Mouse (Mus musculus): ENCODE measurements around the gene Ppp1r3c.
"Not testable (repeated sequence)": the region's sequence is repeated elsewhere in the genome, so short reads cannot be mapped to it uniquely, and the experiment has no call there.

DNA sequence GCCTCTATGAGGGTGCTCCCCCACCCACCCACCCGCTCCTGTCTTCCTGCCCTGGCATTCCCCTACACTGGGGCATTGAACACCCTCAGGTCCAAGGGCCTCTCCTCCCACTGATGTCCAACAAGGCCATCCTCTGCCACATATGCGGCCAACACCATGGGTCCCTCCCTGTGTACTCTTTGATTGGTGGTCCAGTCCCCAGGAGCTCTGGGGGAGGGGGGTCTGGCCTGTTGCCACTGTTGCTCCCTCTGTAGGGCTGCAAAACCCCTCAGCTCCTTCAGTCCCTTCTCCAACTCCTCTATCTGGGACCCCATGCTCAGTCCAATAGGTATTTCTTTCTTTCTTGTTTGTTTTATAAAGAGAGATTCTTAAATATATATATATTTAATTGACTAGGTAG is 6.0 kb downstream of the Ppp1r3c start:
- TF ChIP-seq POLR2A (IDR thresholded peaks at IDR 0.05; ENCODE audit: borderline replicate concordance, insufficient read depth, low read length); CTCF (IDR thresholded peaks at IDR 0.05; ENCODE audit: borderline replicate concordance, insufficient read depth, low read depth, low read length): not testable (repeated sequence)

All from cerebellum, adult 2 months (tissue).